Mouse (Mus musculus) duodenum, adult 2 months (tissue): Measurements from ENCODE around the gene Ccng2. TPM values are rescaled to one million over a fixed set of nuclear protein-coding genes. Genes with fewer than 3 reads are reported as not detected.

Source experiments
- polyA plus RNA-seq: library from polyadenylated mRNA; depleted of rRNA; stranded (reverse); fragments of >200 nt; gene quantifications from 2 replicates; pipeline ENCODE4 v1.2.3, GENCODE M21; 2012; ENCODE audit warnings: low replicate concordance; rRNA removed

Ccng2 gene
- polyA plus RNA-seq, result 66.8 and 246 TPM in 2 replicates

DNA sequence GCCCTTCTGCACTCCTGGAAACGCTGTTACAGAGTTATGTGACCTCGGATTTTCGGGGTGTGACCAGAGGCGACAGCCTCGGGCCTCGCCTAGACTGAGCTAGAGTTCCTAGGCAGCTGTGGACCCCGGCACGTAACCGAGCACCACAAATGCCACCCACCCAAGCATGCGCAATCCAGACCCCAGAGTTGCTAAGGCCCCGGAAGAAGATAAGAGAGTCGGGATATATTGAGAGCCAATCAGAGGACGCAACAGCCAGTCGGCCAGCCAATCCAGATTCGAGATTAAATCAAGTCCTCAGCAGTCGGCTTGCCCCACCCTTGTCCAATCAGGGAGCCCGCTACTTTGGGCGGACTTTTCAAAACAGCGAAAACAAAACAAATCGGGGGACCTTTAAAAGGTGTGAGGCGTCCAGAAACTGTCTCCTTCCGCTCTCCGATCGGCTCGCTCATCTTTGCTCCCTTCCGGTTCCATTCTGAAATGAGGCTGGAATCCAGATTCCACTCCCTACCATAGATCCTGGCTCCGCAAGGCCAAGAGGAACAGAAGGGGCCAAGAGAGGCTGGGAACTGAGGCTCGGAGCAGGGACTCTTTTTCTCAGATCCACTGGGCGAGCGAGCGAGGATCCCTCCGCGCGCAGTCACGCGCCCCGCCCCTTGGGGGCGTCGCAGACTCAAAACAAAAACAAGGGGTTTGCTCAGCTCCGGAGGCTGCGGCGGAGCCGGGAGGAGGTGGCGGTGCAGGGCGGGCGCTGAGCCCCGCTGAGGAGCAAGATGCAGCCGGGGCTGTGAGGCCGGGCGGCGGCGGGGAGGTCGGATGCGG is at the start of gene Ccng2:
Ccng2 (plus strand) TSS at position 375 of the 822 bp plus-strand sequence.

Other genes with a start within 250 kb of the Ccng2 start
- 13.1 and 22.1 TPM in 2 replicates for gene Sowahb, start 222.2 kb upstream of the Ccng2 start, polyA plus RNA-seq
- gene Sept11, start 173.8 kb upstream of the Ccng2 start, polyA plus RNA-seq, result 8.8 and 9.2 TPM in 2 replicates
- gene Ccni, start 60.8 kb upstream of the Ccng2 start, polyA plus RNA-seq, result 65.5 and 213 TPM in 2 replicates
- gene 2010109A12Rik, start 60.7 kb upstream of the Ccng2 start, polyA plus RNA-seq, result not detected in 2 replicates